Mouse (Mus musculus): ENCODE data around the gene Castor2. TPM values are rescaled to one million over a fixed set of nuclear protein-coding genes. Genes with fewer than 3 reads are reported as not detected.
A peak's percentile ranks its signal among the peaks of the same experiment; 100 is the strongest.

The Castor2 gene
- polyA plus RNA-seq, 1 experiment from 2014 or later = 5.5 TPM

DNA sequence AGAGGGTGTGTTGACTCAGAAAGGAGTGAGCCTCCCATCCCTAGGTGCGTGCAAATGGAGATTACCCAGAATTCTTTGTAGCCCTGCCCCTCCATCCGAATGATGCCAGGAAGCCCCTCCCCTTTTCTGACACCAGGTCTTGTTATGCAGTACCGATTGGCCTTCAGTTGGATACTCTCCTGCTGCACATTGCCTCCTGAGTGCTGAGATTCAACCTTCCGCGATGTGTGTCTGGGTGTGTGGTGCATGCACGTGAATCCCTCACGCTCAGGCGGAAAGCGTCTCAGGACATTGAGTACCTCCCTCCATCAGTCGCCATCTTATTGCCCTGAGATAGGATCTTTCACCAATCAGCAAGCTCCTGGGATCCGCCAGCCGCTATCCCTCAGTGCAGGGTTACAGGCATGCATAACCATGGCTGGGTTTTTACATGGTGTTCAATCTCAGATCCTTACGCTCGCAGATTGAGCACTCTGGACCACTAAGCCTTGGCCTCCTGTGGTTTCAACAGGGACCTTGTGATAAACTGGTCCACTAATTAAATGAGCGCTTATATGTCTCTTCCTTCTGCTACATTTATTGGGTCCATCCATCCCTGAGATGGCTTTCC lies 19.4 kb downstream of the Castor2 start:
- Histone ChIP-seq H3K4me1 (ENCODE audit: control insufficient read depth, insufficient read depth, low read length) (peaks cover 24% of the 10 kb centered on the region), H3K36me3 (ENCODE audit: control insufficient read depth, insufficient read depth) (no peaks in the 10 kb centered on the region), H3K4me3 (ENCODE audit: low read length) (no peak overlapping the region), H3K9me3 (replicated peaks; ENCODE audit: control insufficient read depth, low read length) (no peaks in the 10 kb centered on the region), H3K4me2 (ENCODE audit: low read depth, low read length) (no peak overlapping the region), H3K27me3 (ENCODE audit: control insufficient read depth, insufficient read depth, low read length) (no peaks in the 10 kb centered on the region), H3K9ac (ENCODE audit: low read length) (no peak overlapping the region), H3K27ac (ENCODE audit: low read length) (0 out of 2 replicates have a peak overlapping the region, but pooled peaks have one; percentile 3)
- WGBS = 89% methylated on average over 15 of the region's 15 CpGs
- ATAC-seq (replicated peaks; ENCODE audit: extremely low read depth, insufficient read depth, low FRiP score) = no peak

DNA sequence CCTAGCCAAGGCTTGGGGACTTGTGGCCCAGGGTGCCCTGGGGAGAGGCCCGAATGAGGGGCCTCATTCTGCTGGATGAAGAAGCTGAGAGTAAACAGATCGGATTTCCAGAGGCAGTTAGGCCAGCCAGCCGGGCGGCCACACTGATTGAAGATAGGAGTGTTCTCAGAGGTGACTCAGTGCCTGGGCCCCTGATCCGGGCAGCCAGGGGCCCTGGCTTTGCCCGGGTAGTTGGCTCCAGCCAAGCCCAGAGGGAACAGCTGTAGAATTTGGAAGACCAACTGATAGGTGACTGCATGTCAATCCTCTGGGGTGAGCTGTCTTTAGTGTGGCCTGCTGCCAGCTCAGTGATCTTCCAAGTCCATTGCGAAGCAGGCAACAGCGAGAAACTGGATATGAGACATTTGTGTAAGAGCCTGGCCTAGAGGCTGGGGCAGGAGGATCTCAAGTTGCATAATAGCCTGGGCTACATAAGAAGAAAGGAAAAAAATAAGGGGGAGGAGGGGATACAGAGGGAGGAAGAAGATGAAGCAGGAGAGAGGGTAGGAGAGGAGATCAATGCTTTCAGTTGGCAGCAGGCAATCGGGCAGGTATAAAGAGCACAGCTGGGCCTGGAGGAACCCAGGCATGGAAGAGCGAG lies 20.1 kb downstream of the Castor2 start:
- H3K4me2 ChIP-seq (ENCODE audit: low read depth, low read length) = no peak overlapping the region
- no peak overlapping the region for H3K4me3 ChIP-seq (ENCODE audit: low read length)
- no peaks in the 10 kb centered on the region for H3K9me3 ChIP-seq (replicated peaks; ENCODE audit: control insufficient read depth, low read length)
- WGBS = 44% methylated on average over 10 of the region's 10 CpGs
- H3K36me3 ChIP-seq (ENCODE audit: control insufficient read depth, insufficient read depth) = no peaks in the 10 kb centered on the region
- peaks cover 31% of the 10 kb centered on the region for H3K4me1 ChIP-seq (ENCODE audit: control insufficient read depth, insufficient read depth, low read length)
- peak overlapping the region; percentile 26; the same call in 1 of the 2 replicates for H3K27ac ChIP-seq (ENCODE audit: low read length)
- no peak overlapping the region for H3K9ac ChIP-seq (ENCODE audit: low read length)
- ATAC-seq (replicated peaks; ENCODE audit: extremely low read depth, insufficient read depth, low FRiP score) = no peak
- H3K27me3 ChIP-seq (ENCODE audit: control insufficient read depth, insufficient read depth, low read length) = no peaks in the 10 kb centered on the region

DNA sequence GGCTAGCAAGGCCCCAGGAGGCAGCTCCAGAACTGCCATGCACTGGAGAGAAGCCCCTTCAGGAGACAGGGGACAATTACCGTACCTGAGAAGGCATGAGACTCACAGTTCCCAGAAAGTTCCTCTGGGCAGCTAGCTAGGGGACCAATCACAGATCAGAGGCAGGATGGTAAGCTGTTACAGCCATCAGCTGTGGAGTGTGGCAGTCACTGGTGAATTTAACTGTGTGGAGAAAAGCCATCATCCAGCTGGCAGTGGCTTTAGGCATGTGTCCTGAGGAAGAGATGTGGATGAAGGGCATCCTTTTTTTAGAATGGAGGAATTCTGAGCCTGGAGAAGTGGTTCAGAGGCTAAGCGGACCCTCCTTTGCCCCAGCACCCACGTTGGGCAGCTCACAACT lies 20.6 kb downstream of the Castor2 start:
- Histone ChIP-seq H3K27me3 (ENCODE audit: control insufficient read depth, insufficient read depth, low read length) (no peaks in the 10 kb centered on the region), H3K4me3 (ENCODE audit: low read length) (no peak overlapping the region), H3K4me2 (ENCODE audit: low read depth, low read length) (no peak overlapping the region), H3K9ac (ENCODE audit: low read length) (no peak overlapping the region), H3K27ac (ENCODE audit: low read length) (peak overlapping the region; percentile 26; the same call in 1 of the 2 replicates), H3K36me3 (ENCODE audit: control insufficient read depth, insufficient read depth) (no peaks in the 10 kb centered on the region), H3K4me1 (ENCODE audit: control insufficient read depth, insufficient read depth, low read length) (peaks cover 31% of the 10 kb centered on the region), H3K9me3 (replicated peaks; ENCODE audit: control insufficient read depth, low read length) (no peaks in the 10 kb centered on the region)
- no peak for ATAC-seq (replicated peaks; ENCODE audit: extremely low read depth, insufficient read depth, low FRiP score)
- 73% methylated on average over 3 of the region's 3 CpGs for WGBS

DNA sequence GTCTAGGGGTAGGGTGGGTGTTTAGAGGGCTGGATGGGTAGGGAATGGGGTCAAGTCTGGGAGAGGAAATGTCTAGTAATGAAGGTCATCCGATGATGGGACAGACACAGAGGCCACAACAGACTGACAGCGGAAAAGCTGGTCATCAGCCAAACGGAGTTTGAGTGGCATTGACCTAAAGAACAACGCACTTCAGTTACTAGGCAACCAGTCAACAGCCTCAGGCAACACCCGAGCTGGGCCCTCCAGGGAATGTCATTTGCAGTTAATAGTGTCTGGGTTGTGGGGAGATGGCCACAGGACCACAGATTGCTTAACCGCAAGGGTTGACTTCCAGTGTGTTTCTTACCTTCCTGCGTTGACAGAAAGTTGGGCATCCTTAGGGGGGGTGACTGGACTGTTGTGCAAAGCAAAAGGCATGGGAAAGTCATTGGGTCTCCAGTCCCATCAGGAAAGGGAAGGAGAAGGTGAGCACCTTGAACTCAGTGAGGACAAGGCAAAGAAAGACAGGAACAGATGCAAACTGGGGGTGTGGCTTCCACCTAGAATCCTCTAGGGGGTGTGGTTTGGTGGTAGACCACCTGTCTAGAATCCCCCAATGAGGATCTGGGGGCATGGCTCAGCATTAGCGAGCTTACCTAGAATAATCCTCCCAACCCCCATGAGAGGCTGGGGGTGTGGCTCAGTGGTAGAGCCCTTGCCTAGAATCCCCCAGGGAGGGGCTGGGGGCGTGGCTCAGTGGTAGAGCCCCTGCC lies 21.8 kb downstream of the Castor2 start:
- Histone ChIP-seq H3K36me3 (ENCODE audit: control insufficient read depth, insufficient read depth) (no peaks in the 10 kb centered on the region), H3K27ac (ENCODE audit: low read length) (peak overlapping the region; percentile 70), H3K27me3 (ENCODE audit: control insufficient read depth, insufficient read depth, low read length) (no peaks in the 10 kb centered on the region), H3K4me1 (ENCODE audit: control insufficient read depth, insufficient read depth, low read length) (peaks cover 31% of the 10 kb centered on the region), H3K4me3 (ENCODE audit: low read length) (no peak overlapping the region), H3K4me2 (ENCODE audit: low read depth, low read length) (peak overlapping the region; percentile 31; the same call in 1 of the 2 replicates), H3K9ac (ENCODE audit: low read length) (no peak overlapping the region), H3K9me3 (replicated peaks; ENCODE audit: control insufficient read depth, low read length) (no peaks in the 10 kb centered on the region)
- ATAC-seq (replicated peaks; ENCODE audit: extremely low read depth, insufficient read depth, low FRiP score) = peak; percentile 79
- 31% methylated on average over 8 of the region's 9 CpGs for WGBS

DNA sequence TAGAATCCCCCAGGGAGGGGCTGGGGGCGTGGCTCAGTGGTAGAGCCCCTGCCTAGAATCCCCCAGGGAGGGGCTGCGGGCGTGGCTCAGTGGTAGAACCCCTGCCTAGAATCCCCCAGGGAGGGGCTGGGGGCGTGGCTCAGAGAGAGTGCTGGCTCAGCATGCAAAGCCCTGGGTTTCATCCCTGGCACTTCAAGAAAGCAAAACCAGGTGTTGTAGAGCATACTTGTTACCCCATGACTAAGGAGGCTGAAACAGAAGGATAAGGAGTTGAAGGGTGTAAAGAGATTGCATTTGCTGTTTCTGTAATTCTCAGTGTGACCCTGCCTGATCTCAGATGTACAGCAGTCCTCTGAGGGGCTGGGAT lies 22.4 kb downstream of the Castor2 start:
- H3K9ac ChIP-seq (ENCODE audit: low read length) = no peak overlapping the region
- H3K4me3 ChIP-seq (ENCODE audit: low read length) = no peak overlapping the region
- H3K36me3 ChIP-seq (ENCODE audit: control insufficient read depth, insufficient read depth) = peaks cover 3% of the 10 kb centered on the region
- WGBS = 68% methylated on average over 3 of the region's 4 CpGs
- peaks cover 4% of the 10 kb centered on the region; the same call in 1 of the 2 replicates for H3K9me3 ChIP-seq (replicated peaks; ENCODE audit: control insufficient read depth, low read length)
- H3K4me2 ChIP-seq (ENCODE audit: low read depth, low read length) = no peak overlapping the region
- ATAC-seq (replicated peaks; ENCODE audit: extremely low read depth, insufficient read depth, low FRiP score) = no peak
- peak overlapping the region; percentile 70 for H3K27ac ChIP-seq (ENCODE audit: low read length)
- H3K27me3 ChIP-seq (ENCODE audit: control insufficient read depth, insufficient read depth, low read length) = no peaks in the 10 kb centered on the region
- peaks cover 31% of the 10 kb centered on the region for H3K4me1 ChIP-seq (ENCODE audit: control insufficient read depth, insufficient read depth, low read length)

DNA sequence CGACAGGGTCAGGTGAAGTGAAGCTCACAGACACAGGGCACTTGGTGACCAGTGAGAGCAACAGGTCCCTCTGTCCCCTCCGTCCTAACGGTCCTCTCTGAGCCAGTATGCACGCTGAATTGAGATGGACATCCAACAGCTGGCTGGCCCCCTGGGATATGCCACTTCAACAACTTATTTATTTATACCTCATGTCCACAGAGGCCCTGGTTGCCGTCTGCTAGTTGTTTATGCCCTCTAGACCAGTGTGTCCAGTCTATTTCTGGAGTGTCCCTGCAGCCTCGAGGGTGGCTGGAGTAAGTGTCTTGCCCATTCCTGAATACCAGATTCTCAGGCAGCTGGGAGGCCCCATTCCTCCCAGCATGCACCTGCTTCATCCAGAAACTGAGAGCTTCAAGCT lies 24.3 kb downstream of the Castor2 start:
- Histone ChIP-seq H3K27ac (ENCODE audit: low read length) (peak overlapping the region; percentile 72), H3K27me3 (ENCODE audit: control insufficient read depth, insufficient read depth, low read length) (no peaks in the 10 kb centered on the region), H3K4me3 (ENCODE audit: low read length) (no peak overlapping the region), H3K9me3 (replicated peaks; ENCODE audit: control insufficient read depth, low read length) (peaks cover 4% of the 10 kb centered on the region; the same call in 1 of the 2 replicates), H3K9ac (ENCODE audit: low read length) (0 out of 2 replicates have a peak overlapping the region, but pooled peaks have one; percentile 26), H3K36me3 (ENCODE audit: control insufficient read depth, insufficient read depth) (peaks cover 5% of the 10 kb centered on the region), H3K4me1 (ENCODE audit: control insufficient read depth, insufficient read depth, low read length) (peaks cover 31% of the 10 kb centered on the region), H3K4me2 (ENCODE audit: low read depth, low read length) (no peak overlapping the region)
- 43% methylated on average over 6 of the region's 6 CpGs for WGBS
- peak; percentile 58 for ATAC-seq (replicated peaks; ENCODE audit: extremely low read depth, insufficient read depth, low FRiP score)

DNA sequence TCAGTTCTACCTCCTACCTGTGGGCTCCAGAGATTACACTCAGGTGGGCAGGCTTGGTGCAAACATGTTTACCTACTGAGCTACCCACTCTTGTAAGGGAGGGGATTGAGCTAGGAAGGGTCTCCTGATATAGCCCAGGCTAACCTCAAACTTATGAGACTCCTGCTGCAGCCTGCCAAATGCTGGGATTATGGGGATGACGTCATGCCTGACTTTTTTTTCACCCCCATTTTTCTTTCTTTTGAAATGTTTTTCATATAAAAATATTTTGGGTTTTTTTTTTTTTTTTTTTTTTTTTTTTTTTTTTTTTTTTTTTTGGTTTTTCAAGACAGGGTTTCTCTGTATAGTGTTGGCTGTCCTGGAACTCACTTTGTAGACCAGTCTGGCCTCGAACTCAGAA lies 26.7 kb downstream of the Castor2 start:
- no peak overlapping the region for H3K4me3 ChIP-seq (ENCODE audit: low read length)
- no peak overlapping the region for H3K4me2 ChIP-seq (ENCODE audit: low read depth, low read length)
- peaks cover 4% of the 10 kb centered on the region; the same call in 1 of the 2 replicates for H3K9me3 ChIP-seq (replicated peaks; ENCODE audit: control insufficient read depth, low read length)
- WGBS = 76% methylated on average over 2 of the region's 2 CpGs
- no peak overlapping the region for H3K9ac ChIP-seq (ENCODE audit: low read length)
- no peak for ATAC-seq (replicated peaks; ENCODE audit: extremely low read depth, insufficient read depth, low FRiP score)
- H3K27ac ChIP-seq (ENCODE audit: low read length) = no peak overlapping the region
- peaks cover 5% of the 10 kb centered on the region for H3K36me3 ChIP-seq (ENCODE audit: control insufficient read depth, insufficient read depth)
- peaks cover 18% of the 10 kb centered on the region; the same call in 1 of the 2 replicates for H3K4me1 ChIP-seq (ENCODE audit: control insufficient read depth, insufficient read depth, low read length)
- H3K27me3 ChIP-seq (ENCODE audit: control insufficient read depth, insufficient read depth, low read length) = no peaks in the 10 kb centered on the region

DNA sequence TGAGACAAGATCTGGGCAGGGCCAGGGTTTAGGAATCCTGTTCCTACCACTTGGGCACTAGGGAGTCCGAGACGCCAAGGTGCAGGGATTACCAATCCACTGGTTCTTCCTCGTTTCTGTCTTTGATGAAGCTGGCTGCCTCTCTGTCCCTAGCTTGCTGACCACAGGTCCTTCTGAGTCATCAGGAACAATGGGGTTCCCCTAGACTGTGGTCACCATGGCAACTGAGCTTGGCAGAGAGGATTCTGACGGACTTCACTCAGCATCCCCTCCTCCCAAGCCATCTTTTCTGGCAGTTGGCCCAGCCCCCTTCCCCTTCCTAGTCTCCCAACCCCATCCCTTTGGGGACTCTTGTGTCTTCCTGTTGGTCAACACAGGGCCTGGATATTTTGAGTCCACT lies 32.1 kb downstream of the Castor2 start:
- H3K4me1 ChIP-seq (ENCODE audit: control insufficient read depth, insufficient read depth, low read length) = no peaks in the 10 kb centered on the region
- no peak overlapping the region for H3K9ac ChIP-seq (ENCODE audit: low read length)
- ATAC-seq (replicated peaks; ENCODE audit: extremely low read depth, insufficient read depth, low FRiP score) = no peak
- H3K4me2 ChIP-seq (ENCODE audit: low read depth, low read length) = no peak overlapping the region
- H3K9me3 ChIP-seq (replicated peaks; ENCODE audit: control insufficient read depth, low read length) = peaks cover 7% of the 10 kb centered on the region
- H3K36me3 ChIP-seq (ENCODE audit: control insufficient read depth, insufficient read depth) = peaks cover 10% of the 10 kb centered on the region
- no peaks in the 10 kb centered on the region for H3K27me3 ChIP-seq (ENCODE audit: control insufficient read depth, insufficient read depth, low read length)
- no peak overlapping the region for H3K27ac ChIP-seq (ENCODE audit: low read length)
- H3K4me3 ChIP-seq (ENCODE audit: low read length) = no peak overlapping the region
- WGBS = 54% methylated on average over 4 of the region's 4 CpGs

DNA sequence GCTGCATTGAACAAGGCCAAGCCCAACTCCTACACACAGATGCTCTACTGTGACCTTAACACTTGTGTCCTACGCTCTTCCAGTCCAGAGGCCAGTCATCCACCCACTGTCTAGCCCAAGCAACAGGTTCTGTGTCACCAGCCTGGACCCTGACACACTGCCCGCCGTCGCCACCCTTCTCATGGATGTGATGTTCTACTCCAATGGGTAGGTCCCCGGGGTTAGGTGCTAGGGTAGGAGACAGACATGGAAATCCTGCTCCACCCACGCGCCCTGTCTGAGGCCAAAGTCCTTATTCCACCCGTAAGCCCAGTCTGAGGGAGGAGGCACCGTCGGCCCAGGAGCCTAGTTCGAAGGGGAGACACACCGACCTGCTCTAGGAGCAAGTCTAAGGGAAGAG lies 36.5 kb downstream of the Castor2 start:
- H3K4me3 ChIP-seq (ENCODE audit: low read length) = no peak overlapping the region
- H3K9ac ChIP-seq (ENCODE audit: low read length) = no peak overlapping the region
- H3K4me1 ChIP-seq (ENCODE audit: control insufficient read depth, insufficient read depth, low read length) = no peaks in the 10 kb centered on the region
- 93% methylated on average over 12 of the region's 12 CpGs for WGBS
- H3K9me3 ChIP-seq (replicated peaks; ENCODE audit: control insufficient read depth, low read length) = peaks cover 4% of the 10 kb centered on the region
- H3K27me3 ChIP-seq (ENCODE audit: control insufficient read depth, insufficient read depth, low read length) = no peaks in the 10 kb centered on the region
- H3K36me3 ChIP-seq (ENCODE audit: control insufficient read depth, insufficient read depth) = peaks cover 5% of the 10 kb centered on the region; the same call in 1 of the 2 replicates
- no peak overlapping the region for H3K4me2 ChIP-seq (ENCODE audit: low read depth, low read length)
- H3K27ac ChIP-seq (ENCODE audit: low read length) = no peak overlapping the region
- ATAC-seq (replicated peaks; ENCODE audit: extremely low read depth, insufficient read depth, low FRiP score) = no peak

All from heart, embryonic 16.5 days (tissue).